Mouse (Mus musculus): ENCODE data around the gene Lrrc28. TPM values are rescaled to one million over a fixed set of nuclear protein-coding genes. Genes with fewer than 3 reads are reported as not detected.

Gene Lrrc28
- polyA plus RNA-seq, 1 experiment = 9.1 TPM

DNA sequence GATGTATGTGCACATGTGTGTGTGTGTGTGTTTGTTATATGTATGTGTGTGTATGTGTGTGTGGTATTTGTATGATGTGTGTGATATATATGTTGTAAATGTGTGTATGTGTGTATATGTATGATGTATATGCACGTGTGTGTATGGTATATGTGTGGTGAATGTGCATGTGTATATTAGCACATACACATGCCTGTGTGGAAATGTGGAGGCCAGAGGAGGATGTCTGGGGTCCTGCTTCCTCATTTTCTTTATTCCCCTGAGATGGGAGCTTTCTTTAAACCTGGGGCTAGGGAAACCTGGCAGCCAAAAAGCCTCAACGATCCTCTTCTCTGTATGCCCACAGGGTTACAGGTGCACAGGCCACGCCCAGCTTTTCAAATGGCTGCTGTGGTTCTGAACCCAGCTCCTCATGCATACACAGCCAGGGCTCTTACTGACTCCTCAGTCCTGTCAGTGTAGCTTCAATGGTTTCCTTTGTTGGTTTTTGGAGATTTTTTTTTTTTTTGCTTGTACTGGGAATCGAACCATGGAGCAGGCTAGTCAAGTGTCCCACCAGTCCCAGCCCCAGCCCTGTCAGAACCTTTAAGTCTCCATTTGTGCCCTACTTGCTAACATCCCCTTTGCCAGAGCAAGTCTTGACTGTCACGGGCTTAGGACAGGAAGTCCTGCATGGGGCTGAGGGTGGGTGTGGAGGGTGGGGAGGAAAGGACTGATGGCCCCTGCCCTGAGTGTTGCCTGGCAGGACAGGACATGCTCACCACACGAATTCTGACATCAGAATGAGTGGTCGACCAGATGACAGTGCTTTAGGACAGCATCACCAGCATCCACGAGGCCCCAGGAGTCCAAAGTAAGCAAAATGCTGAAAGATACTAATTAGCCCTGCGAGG, 151.0 kb downstream of the Lrrc28 start:
- H3K27me3 ChIP-seq (ENCODE audit: control insufficient read depth, insufficient read depth, insufficient read length) = no peaks in the 10 kb centered on the region
- TF ChIP-seq MYOG (IDR thresholded peaks at IDR 0.05; ENCODE audit: control insufficient read depth, extremely low read depth, insufficient read length) (no peak), FOSL1 (IDR thresholded peaks at IDR 0.05; ENCODE audit: insufficient read depth, low read length, poor library complexity, severe bottlenecking) (no peak), MAX (IDR thresholded peaks at IDR 0.05) (no peak), USF1 (IDR thresholded peaks at IDR 0.05; ENCODE audit: low read depth) (no peak), CTCF (IDR thresholded peaks at IDR 0.05; ENCODE audit: control insufficient read depth, insufficient read depth, insufficient read length) (no peak), MYOD1 (IDR thresholded peaks at IDR 0.05; ENCODE audit: control insufficient read depth, insufficient read length, low read depth) (no peak), CEBPB (IDR thresholded peaks at IDR 0.05; ENCODE audit: low read depth) (no peak)
- no peaks in the 10 kb centered on the region for H3K36me3 ChIP-seq (ENCODE audit: control insufficient read depth, insufficient read depth)
- no peaks in the 10 kb centered on the region for H3K79me3 ChIP-seq (ENCODE audit: low read depth)
- H3K79me2 ChIP-seq (ENCODE audit: control insufficient read depth, insufficient read depth) = no peaks in the 10 kb centered on the region
- no peak overlapping the region for H3K4me3 ChIP-seq (ENCODE audit: insufficient read depth, poor library complexity, severe bottlenecking)
- H3ac ChIP-seq (ENCODE audit: control insufficient read depth, insufficient read length, low read depth) = no peak overlapping the region

DNA sequence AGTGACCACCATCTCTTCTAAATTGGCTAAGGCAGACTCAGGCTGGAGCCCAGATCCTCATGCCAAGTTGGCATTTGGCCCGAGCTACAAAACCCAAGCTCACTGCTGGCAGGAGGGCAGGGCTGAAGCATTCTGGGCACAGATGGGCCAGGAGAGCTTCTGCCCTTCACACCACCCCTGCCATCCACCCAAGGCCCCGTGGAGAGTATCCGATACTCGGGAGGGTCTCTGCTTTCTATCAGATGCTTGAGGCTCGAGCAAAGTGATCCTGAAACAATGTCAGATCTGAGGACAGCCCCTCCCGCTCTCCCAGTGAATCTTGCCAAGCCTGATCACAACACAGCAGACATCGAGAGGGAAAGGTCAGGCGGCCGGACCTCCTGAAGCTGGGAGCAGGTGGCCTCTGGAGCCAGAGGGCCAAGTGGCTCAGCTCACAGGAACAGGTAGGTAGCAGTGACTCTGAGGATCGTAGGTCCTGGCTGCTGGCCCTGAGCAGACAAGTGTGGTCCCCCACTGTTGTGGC, 157.1 kb downstream of the Lrrc28 start:
- no peaks in the 10 kb centered on the region for H3K79me3 ChIP-seq (ENCODE audit: low read depth)
- no peak overlapping the region for H3K4me3 ChIP-seq (ENCODE audit: insufficient read depth, poor library complexity, severe bottlenecking)
- H3K36me3 ChIP-seq (ENCODE audit: control insufficient read depth, insufficient read depth) = no peaks in the 10 kb centered on the region
- no peaks in the 10 kb centered on the region for H3K79me2 ChIP-seq (ENCODE audit: control insufficient read depth, insufficient read depth)
- TF ChIP-seq CTCF (IDR thresholded peaks at IDR 0.05; ENCODE audit: control insufficient read depth, insufficient read depth, insufficient read length) = no peak
- TF ChIP-seq MAX (IDR thresholded peaks at IDR 0.05) = no peak
- no peak for TF ChIP-seq MYOD1 (IDR thresholded peaks at IDR 0.05; ENCODE audit: control insufficient read depth, insufficient read length, low read depth)
- no peak for TF ChIP-seq FOSL1 (IDR thresholded peaks at IDR 0.05; ENCODE audit: insufficient read depth, low read length, poor library complexity, severe bottlenecking)
- TF ChIP-seq CEBPB (IDR thresholded peaks at IDR 0.05; ENCODE audit: low read depth) = no peak
- TF ChIP-seq USF1 (IDR thresholded peaks at IDR 0.05; ENCODE audit: low read depth) = no peak
- TF ChIP-seq MYOG (IDR thresholded peaks at IDR 0.05; ENCODE audit: control insufficient read depth, extremely low read depth, insufficient read length) = no peak
- H3K27me3 ChIP-seq (ENCODE audit: control insufficient read depth, insufficient read depth, insufficient read length) = no peaks in the 10 kb centered on the region
- no peak overlapping the region for H3ac ChIP-seq (ENCODE audit: control insufficient read depth, insufficient read length, low read depth)

DNA sequence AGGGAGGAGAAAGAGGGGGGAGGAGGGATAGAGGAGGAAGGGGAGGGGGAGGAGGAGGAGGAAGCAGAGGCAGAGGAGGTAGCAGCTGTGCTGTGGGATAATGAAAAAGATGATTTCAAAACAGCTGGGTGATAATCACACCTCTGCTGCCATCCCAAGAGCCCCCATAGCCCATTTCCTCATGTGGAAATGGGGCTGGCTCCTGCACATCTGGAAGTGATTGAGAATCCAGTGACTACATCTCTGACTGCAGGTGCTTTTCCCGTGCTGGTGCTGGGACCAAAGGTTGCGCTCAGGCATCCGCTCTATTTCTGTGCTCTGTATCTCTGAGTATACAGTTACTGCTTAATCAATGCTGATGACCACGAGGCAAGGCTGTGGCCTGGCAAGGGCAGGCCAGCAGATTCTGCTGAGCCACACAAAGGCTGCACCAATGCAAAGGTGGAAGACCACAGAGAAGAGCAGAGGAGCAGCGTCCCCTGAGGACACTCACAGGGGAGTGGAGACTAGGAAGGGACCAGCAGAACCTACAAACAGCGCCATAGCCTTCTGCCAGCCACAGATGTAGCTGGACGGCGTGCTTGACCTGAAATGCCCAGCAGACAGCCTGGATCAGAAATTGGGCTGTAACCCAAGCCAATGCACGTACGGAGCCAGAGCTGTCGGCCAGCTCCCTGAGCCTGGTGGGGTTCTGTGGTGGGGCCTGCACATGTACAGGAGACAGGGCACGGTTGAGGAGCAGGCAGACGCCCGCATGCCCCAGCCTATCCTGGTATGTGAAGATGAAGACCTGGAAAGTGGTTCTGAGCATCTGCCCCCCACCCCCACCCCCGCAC, 157.9 kb downstream of the Lrrc28 start:
- Histone ChIP-seq H3K79me2 (ENCODE audit: control insufficient read depth, insufficient read depth) (no peaks in the 10 kb centered on the region), H3ac (ENCODE audit: control insufficient read depth, insufficient read length, low read depth) (no peak overlapping the region), H3K4me3 (ENCODE audit: insufficient read depth, poor library complexity, severe bottlenecking) (no peak overlapping the region), H3K79me3 (ENCODE audit: low read depth) (no peaks in the 10 kb centered on the region), H3K27me3 (ENCODE audit: control insufficient read depth, insufficient read depth, insufficient read length) (no peaks in the 10 kb centered on the region), H3K36me3 (ENCODE audit: control insufficient read depth, insufficient read depth) (no peaks in the 10 kb centered on the region)
- no peak for TF ChIP-seq FOSL1 (IDR thresholded peaks at IDR 0.05; ENCODE audit: insufficient read depth, low read length, poor library complexity, severe bottlenecking)
- TF ChIP-seq CEBPB (IDR thresholded peaks at IDR 0.05; ENCODE audit: low read depth) = no peak
- no peak for TF ChIP-seq CTCF (IDR thresholded peaks at IDR 0.05; ENCODE audit: control insufficient read depth, insufficient read depth, insufficient read length)
- no peak for TF ChIP-seq MYOG (IDR thresholded peaks at IDR 0.05; ENCODE audit: control insufficient read depth, extremely low read depth, insufficient read length)
- TF ChIP-seq USF1 (IDR thresholded peaks at IDR 0.05; ENCODE audit: low read depth) = no peak
- TF ChIP-seq MYOD1 (IDR thresholded peaks at IDR 0.05; ENCODE audit: control insufficient read depth, insufficient read length, low read depth) = no peak
- TF ChIP-seq MAX (IDR thresholded peaks at IDR 0.05) = no peak

DNA sequence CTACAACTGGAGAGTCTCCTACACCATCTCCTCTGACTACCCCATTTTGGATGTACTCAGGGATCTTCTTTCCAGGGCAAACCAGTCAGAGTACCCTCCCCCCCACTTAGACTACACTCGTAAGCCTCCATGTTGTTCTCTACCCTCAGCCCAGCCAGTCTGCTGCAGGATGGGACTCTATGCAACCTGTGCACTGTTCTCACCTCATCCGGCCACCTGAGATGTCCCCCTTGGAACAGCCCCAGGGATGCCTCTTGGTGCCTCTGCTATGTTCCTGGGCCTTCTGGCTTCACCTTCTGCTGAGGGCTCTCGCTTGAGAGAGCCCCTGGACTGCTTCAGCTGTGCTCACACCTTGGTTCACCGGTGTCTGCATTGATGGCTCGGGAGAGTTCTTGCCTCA, 158.7 kb downstream of the Lrrc28 start:
- no peak for TF ChIP-seq MYOG (IDR thresholded peaks at IDR 0.05; ENCODE audit: control insufficient read depth, extremely low read depth, insufficient read length)
- Histone ChIP-seq H3K36me3 (ENCODE audit: control insufficient read depth, insufficient read depth) (no peaks in the 10 kb centered on the region), H3K4me3 (ENCODE audit: insufficient read depth, poor library complexity, severe bottlenecking) (no peak overlapping the region), H3ac (ENCODE audit: control insufficient read depth, insufficient read length, low read depth) (no peak overlapping the region), H3K79me2 (ENCODE audit: control insufficient read depth, insufficient read depth) (no peaks in the 10 kb centered on the region), H3K27me3 (ENCODE audit: control insufficient read depth, insufficient read depth, insufficient read length) (no peaks in the 10 kb centered on the region), H3K79me3 (ENCODE audit: low read depth) (no peaks in the 10 kb centered on the region)

DNA sequence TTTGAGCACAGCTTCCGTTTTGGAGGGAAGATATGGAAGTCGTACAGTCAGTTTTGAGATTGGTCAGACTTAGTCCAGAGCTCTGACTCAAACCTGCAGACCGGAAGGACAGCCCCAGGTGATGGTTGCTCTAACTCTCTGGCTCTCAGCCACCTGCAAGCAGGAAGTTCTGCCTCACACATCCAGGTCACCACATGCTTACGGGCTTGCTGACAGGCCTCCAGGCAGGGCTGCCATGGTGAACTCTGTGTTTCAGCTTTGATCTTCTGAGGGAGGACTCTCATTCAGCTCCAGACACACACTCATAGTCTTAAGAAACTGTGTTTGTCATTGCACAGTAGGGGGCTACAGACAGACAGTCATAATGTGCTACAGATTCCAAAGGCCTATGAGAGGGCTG, 161.4 kb downstream of the Lrrc28 start:
- TF ChIP-seq CTCF (IDR thresholded peaks at IDR 0.05; ENCODE audit: control insufficient read depth, insufficient read depth, insufficient read length) (no peak), USF1 (IDR thresholded peaks at IDR 0.05; ENCODE audit: low read depth) (no peak), MYOG (IDR thresholded peaks at IDR 0.05; ENCODE audit: control insufficient read depth, extremely low read depth, insufficient read length) (no peak), CEBPB (IDR thresholded peaks at IDR 0.05; ENCODE audit: low read depth) (no peak), MYOD1 (IDR thresholded peaks at IDR 0.05; ENCODE audit: control insufficient read depth, insufficient read length, low read depth) (no peak), MAX (IDR thresholded peaks at IDR 0.05) (no peak), FOSL1 (IDR thresholded peaks at IDR 0.05; ENCODE audit: insufficient read depth, low read length, poor library complexity, severe bottlenecking) (no peak)
- no peak overlapping the region for H3K4me3 ChIP-seq (ENCODE audit: insufficient read depth, poor library complexity, severe bottlenecking)
- H3K79me2 ChIP-seq (ENCODE audit: control insufficient read depth, insufficient read depth) = no peaks in the 10 kb centered on the region
- no peaks in the 10 kb centered on the region for H3K27me3 ChIP-seq (ENCODE audit: control insufficient read depth, insufficient read depth, insufficient read length)
- H3K36me3 ChIP-seq (ENCODE audit: control insufficient read depth, insufficient read depth) = no peaks in the 10 kb centered on the region
- H3ac ChIP-seq (ENCODE audit: control insufficient read depth, insufficient read length, low read depth) = no peak overlapping the region
- H3K79me3 ChIP-seq (ENCODE audit: low read depth) = no peaks in the 10 kb centered on the region
